Mouse (Mus musculus) kidney, adult 11 months (tissue): ENCODE measurements around the gene Ntrk3.

Experiments
- DNase-seq: peaks from one replicate; pipeline ENCODE4 v3.0.0; 2022

The Ntrk3 gene

DNA sequence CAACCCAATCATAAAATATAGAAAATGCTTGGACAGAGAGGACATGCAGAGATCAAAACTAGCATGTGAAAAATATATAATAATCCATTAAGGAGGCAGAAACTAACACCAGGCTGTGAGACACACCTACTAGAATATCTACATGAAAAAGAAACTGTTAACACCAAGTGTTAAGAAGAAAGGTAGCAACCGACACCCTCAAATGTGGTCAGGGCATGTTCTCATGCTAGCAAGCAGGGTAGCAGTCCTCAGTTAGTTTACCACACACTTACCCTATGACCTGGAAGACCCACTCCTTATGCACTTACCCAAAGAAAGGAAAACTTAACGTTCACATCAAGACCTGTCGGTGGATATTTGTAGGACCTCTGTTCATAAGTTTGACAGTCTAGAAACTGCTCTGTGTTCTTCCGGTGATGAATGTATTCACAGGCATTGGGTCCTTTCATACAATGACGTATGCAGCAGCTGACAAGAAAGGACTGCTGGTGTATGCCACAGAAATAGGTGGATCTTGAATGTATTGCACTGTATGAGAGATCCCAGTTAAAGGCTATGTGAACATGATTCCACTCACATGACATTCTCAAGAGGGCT is at the start of gene Ntrk3:
TSS of gene Ntrk3 (minus strand) at position 399 of the 597 bp plus-strand sequence.
- no peak for DNase-seq

DNA sequence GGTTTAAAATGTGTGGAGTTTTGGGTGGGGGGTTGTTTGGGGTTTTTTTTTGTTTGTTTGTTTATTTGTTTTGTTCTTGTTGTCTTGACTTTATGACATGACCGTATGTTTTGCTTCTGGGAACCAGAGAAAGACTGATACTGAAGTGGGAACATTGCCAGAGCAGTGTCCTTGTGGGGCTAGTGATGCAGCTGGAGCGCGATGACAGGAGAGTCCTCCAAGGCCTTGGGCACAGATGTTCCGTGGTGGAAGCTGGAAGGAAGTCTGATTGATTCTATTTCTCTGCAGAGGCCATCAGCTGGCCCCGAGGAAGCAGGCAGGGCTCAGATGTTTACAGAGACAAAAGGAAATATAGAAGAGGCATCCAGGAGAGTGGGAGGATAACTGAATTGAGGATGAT is 48.1 kb upstream of the Ntrk3 start:
- DNase-seq = no peak

DNA sequence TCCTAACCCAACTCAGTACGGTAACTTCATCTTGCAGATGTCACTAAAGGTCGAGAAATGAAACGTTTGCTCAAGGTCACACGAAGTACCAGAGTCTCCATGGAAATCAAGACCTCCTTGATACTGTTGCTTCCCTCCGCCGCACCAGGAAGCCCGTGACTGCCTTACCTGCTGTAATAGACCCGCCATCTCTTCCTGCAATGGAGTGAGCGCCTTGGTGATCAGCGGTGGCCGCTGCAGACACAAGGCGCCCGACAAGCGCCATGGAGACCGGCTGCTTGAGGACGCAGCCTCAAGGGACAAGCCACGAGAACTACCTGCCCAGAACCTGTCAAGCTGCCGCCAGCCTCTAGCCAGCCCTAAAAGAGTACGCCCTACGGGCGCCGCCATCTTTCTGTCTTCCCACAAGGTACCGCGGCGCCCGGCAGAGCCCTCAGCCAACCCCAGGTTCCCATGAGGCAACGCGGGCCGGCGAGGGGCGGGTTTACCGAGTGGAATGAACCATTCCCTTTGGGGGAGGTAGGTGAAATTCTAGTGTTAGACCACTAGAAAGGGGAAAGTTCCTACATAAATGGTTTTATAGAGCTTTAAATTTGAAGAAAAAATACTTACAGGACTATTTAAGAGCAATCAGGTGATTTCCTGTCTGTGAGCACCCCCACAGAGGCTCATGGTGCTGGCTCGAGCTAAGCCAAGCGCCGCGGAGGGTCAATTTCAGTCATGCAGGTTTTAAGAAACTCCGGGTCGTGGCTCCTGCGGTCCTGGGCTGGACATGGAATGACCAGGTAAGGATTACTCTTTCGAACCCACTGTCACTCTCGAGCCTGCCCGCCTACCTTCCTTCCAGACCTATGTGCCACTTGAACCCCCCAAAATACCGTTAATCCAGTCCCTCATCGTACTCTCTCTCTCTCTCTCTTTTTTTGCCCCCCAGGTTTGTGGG is 45.1 kb upstream of the Ntrk3 start, which contains the start of the genes Mrps11 and Mrpl46:
TSS of gene Mrps11 (plus strand) at position 481 of the 943 bp plus-strand sequence.
TSS of gene Mrpl46 (minus strand) at position 893 of the 943 bp plus-strand sequence.
- DNase-seq = peak; percentile 82

DNA sequence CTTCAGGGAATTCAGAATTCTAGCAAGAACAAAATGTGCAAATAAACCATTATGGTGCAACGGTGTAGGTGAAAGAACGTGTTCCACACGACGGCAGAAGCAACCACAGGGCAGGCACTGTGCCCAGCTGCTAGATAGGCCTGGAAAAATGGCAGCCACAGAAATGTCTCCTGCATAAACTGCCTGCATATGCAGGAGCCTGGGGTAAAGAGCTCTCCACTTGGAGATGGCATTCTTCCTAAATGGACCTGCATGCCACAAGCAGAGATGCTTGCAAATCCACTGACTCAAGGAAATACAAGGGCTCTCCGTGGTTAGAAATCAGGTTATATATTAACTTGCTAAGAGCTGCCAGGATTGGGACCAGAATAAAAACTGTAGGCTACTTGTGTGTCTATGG is 40.9 kb upstream of the Ntrk3 start:
- DNase-seq = peak; percentile 55

DNA sequence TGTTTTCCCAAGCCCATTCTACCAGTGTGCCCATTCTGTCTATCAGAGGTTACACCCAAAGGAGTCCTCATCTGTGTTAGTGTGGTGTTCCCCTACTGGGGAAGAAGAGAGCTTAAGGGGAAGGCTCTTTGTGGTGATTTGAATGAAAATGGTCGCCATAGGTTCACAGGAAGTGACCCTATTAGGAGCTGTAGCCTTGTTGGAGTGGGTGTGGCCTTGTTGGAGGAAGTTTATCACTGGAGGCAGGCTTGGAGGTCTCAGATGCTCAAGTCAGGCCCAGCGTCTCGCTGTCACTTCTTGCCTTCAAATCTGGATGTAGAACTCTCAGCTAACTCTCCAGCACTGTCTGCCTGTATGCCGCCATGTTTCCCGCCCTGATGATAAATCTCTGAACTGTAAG is 33.1 kb upstream of the Ntrk3 start:
- no peak for DNase-seq

DNA sequence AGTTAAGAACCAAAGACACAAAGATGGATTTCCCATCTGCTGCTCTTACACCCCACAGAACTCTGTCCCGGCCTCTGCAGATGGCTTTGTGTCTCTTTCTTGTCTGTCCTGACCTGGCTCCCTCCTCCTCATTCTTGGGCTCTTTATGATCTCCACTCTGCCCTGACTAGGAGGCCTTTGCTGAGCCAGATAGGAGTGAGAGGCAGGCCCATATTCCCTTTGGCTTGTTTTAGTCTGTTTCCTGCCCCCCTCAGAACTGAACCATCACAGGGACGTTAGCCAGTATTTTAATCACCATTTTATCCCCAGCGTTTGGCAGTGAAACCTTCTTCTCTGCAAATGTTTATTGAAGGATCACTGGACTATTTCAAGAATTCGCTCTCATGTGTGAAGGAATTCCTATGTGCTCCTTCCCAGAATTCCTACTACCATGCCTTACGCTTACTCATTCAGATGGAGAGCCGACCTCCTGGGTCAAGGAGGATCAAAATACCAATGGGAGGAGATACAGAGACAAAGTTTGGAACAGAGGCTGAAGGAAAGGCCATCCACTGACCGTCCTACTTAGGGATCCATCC is 31.4 kb upstream of the Ntrk3 start:
- peak; percentile 24 for DNase-seq

DNA sequence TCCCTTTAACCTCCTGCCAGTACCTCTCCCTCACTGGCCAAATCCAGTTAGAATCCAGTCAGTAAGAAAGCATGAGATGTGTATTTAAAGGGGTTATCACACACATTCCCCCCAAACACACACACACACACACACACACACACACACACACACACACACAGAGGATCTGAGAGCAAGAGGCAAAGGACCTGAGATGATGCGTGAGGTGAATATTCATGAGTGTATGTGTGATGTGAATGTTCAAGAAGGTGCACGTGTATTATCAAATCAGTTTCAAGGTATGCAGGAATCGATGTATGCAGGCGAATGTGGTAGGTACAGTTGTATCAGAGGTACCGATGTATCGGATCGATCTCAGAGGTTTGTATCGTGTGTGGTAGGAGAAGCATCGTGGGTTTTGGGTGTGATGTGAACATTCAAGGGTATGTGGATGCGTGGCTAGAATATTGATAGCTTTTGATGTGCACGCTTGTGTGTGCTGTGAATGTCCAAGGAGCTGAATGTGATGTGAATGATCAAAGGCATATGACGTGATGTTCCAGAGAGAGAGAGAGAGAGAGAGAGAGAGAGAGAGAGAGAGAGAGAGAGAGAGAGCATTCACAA is 30.2 kb upstream of the Ntrk3 start:
- no peak for DNase-seq

DNA sequence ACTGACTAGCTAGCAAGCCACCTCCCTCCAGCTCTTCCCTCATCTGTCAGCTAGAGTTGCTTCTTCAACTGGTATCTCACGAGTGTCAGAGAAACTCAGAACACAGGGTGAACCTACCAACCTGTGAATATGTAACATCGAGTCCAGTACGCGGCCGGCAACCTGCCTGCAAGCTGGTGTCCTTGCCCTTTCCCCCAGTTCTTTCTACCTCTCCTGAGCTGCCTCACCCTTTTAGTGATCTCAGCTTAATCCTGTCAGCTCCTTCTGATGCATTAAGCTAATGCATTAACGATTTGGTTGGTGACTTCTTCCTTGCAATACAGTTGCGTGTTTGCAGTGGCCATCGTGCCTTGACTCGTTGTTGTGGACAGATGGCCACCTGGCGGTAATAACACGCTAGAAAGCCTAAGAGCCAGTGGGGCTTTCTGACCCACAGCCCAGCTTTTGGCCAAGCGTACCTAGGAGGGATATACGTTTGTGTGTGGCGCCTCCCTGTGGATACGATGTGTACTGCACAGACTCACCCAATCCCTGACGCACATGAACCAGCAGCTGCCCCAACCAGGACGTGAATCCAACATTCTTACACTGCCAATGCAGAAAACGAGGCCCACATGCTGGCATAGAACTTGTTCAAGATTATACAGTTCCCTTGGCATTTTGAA is 28.3 kb upstream of the Ntrk3 start:
- DNase-seq = peak; percentile 60

DNA sequence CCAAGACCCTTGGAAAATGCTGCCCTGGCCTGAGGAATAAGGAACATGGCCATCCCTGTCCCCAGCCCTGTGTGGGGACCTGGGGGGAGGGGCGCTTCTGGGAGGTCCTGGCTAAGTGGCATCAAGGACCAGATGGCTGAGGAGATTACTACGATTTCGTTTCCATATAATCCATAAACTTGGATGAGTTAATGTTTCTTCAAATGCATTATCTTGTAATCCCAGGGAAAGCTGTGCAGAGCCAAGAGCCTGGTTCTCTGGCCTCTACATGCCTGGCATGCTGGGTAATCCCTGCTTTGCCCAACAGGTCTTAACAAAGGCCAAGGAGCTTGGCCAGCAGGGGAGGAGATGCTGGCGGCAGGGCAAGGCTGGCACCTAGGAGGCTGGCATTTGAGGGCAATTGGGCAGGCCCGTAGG is 27.4 kb upstream of the Ntrk3 start:
- DNase-seq = peak; percentile 17

DNA sequence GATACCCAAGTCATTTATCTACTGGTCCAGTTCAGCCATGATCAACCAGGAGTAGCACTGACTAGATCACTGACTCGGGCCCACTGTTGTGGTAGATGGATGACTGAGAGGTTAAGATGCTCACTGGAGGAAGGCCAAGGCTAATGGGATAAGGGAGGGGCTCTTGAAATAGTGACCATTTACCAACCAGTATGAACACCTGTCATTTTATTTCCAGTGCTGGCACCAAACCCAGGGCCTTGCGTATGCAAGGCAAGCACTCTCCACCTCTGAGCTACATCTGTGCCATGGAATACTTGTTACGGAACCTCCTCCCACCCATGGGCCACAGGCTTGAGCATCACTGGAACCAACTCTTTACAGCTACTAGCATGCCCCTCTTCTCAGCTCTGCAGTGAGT is 26.0 kb upstream of the Ntrk3 start:
- no peak for DNase-seq

DNA sequence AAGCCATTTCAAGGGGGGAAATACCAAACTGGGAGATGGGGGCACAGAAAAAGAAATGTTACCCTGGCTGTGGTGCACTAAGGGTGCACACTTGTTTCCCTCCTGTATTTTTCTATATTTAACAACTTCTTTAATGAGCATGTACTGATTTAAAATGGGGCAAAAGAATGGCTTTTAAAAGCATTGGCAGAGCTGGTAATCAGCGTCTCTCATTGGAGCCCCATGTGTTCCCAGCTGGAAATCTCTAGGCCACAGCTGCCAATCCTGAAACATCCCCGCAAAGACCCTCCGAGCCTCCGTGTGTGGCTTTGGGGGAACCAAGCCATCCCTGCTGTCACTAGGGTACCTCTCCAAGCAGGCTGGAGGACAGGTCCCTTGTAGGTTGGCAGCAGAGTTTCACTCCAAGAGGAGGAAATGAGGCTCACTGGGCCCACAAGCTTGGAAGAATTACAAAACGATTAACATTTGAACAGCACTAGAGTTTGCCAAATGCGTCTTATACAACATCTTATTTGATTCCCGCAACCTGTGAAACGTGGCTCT is 16.7 kb upstream of the Ntrk3 start:
- DNase-seq = no peak

DNA sequence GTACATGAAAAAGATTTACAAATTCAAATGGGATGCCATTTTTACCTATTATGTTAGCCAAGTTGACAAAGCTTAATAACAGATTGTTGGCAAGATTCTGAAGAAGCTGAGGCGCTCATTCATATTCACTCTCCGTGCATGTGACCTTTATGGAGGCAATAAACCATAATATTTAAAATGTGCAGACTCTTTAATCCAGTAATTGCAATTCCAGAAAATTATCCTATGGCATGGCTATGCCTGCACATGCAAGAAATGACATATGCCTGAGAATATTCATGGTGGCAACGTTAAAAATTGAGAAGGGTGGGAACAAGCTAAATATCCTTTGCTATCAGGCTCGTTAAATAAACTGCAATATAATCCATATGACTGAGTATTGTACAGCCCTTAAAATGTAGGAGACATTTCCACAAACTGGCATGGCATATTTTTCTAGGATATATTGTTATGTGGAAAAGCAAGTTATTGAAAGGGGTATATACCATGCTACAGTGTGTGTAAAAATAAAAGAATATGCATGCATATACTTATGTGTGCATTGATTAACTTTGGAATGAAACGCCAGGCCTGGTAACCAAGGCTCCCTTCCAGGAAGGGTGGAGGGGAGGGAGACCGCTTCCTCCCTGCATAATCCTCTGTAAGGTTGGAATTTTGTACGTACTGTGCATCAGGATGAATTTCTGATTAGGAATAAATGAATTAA is 16.1 kb upstream of the Ntrk3 start:
- DNase-seq = no peak

DNA sequence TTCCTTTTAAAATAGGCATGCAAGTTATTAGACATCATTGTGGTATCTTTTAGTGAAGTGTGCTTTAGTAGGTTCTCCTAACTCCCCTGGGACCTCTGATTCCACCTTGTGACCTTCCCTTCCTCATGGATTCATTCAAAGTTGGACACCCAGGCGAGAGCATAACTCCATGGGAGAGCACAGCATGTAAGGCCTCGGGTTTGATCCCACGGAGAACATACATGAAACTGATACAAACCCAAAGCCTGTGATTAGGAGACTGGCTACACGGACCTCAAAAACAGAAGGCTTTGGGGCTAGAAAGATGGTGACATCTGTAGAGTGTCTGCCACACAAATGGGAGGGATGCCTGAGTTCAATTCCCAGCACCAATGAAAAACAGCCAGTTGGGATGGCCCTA is 15.1 kb upstream of the Ntrk3 start:
- no peak for DNase-seq

DNA sequence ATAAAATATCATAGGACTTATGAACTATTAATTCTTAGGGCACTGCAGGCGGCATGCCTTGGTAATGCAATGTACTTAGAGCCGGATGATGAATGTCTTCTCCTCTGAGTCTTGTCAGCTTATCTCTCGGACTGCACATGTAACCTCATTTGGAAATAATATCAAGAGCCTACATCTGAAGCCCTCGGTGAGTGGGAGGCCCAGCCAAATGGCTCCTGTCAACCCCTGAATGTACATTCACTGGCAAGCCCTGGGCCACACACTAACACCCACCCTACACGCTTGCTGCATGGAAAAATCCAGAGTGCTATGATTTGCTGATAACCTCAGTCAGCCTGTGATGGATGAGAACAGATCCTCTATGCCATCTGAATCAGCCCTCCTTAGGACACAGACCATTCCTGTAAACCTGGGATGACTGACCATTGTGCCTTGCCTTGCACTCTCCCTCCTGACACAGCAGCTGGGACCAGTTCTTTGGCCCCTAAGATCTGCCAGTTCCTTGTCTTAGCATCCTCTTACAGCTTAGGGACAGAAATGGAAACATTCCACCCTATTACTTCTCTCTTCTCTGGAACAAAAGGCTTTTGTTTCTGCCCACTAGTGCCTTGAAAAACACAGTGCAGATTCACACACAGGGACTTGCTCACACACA is 6.0 kb upstream of the Ntrk3 start:
- no peak for DNase-seq

DNA sequence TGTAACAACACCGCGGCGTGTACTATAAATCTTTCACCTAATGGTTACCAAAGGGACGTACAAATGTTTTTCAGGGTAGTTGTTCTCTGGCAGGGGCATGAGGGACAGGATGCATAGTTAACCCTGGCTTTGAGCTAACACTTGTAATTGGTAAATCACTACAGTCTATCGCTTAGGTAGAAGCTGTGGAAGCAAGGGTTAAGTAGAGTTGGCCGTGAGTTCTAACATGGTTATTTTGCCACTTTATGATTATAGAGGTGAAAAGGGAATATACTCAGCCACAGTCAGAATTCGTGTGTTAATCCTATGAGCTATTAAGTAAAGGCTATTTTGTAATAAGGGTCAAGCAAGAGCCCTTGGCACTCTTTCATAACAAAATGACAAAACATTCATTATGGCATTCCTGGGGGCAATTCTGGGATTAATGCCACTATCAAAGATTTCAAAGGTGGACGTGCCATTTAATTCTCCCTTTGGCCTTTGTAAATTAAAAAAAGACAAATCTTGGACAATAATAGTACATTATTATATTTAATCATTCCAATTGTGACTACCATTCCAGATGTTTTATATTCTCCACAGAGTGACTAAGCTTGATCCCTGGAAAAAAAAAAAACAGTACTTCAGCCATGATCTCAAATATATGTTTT is 1.7 kb upstream of the Ntrk3 start:
- no peak for DNase-seq

DNA sequence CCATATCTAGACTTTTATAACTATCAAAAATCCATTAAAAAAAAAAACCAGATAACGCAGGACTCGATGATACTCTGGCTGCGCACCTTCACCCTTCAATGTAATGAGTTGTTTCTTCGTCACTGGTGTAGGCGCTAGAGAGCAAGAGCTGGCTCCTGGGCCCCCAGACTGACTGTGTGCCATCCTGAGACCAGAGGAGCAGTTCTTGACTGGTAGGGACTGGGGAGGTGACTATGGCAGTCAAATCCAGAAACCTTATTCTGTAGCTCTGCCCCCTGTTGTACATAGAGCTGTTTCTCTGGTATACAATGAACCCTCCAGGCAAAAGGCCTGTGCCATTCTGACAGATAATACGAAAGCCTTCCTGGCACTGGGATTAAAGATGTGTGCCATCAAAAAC is 616 bp downstream of the Ntrk3 start:
- no peak for DNase-seq

DNA sequence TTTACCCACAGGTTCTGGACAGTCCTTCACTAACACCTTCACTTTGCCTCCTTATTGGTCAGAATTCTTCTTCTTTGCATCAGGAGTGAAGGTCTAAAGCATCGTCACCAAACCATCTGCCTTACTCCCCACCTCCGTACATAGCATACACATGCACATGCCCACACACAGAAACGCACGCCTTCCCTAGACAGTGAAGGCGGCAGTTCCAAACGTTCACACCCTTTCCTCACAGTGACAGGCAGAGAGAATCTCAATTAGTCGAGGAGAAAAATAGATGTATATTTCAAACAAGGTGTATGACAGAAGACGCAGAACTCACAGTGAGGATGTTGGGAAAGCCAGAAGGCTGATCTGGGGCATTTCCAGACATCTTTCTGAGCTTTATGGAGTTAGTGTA is 6.4 kb downstream of the Ntrk3 start:
- no peak for DNase-seq

DNA sequence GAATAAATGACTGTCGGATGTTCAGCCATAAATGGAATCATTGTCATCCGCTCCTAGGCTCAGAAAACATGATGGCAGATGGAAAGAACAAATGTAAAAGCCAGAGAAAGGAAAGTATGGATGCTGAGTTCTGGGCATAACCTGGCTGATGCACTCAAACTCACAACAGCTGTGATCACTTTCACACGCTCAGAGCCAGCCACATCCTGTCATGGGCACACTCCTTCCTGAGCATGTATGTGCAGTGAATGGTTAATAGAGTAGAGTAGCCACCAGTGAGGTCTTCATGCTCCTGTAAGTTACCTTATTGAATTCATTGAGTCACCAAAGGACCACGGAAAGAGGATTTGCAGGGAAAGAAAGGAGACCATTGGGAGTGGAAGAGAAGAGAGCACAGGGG is 13.2 kb downstream of the Ntrk3 start:
- no peak for DNase-seq

DNA sequence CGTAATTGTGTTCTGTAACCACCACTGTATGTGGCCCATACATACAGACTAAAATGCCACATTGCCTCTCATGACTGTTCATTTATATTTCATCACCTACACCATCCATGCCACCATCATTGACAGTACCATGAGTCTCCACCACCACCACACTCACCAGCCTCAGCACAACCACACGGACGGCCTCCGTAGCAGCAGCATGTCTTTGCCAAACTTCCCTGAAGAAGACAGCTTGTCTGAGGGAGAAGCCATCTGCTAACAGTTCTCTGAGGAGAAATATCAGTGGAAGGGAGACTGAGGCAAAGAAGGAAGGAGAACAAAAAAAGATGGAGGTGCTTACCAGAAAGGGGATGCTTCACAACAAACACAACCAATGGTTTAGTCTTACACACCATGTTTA is 15.8 kb downstream of the Ntrk3 start:
- DNase-seq = no peak

DNA sequence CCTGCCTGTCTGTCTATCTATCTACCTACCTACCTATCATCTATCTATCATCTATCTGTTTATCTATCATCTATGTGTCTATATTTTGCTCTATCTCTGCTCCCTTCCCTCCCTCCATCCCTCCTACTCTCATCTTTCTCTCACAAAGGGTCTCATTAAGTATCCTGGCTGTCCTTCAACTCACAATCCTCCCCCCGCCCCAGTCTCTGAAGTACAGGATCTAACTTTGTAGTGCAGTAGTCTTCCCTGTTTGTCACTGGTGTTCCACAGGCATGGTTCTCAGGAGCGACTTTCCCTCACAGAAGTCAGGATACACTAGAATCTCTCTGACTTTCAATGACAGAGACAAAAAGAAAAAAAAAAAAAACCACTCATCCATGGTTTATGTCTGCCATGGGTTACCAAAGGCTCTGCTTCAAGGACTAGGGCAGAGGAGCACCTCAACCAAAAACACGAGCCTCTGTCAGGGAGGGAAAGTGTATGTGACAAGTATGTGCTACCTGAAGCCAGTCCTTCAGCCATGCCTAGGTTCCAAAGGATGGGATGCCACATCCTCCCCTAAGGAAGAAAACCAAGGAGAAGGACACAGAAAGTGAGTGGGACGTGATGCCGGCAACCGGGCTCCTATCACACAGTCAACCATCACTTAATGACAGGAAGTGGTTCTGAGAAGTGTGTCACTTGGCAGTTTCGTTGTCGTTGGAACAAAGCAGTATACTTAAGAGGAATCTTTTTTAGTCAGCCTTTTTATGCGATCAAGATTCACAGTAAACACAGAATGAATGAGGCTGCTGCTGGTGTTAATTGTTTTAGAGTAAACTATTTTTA is 16.6 kb downstream of the Ntrk3 start:
- no peak for DNase-seq
